ENCODE assay signal across 24 mouse cellular contexts in genomic region chr1:142441592-142441991, GRCm38 (mm10).
"Had no signal": no experiment of that assay in that cellular context is flagged by ENCODE, and none has a peak within 500 bp of the region (broad histone marks: within the 10 kb centered on the region; RNA-seq: fewer than 3 reads in every experiment).

No protein-coding gene starts in this region.

- H3K4me3 ChIP-seq: heart, adult 2 months; heart, embryonic 13.5 days; heart, embryonic 15.5 days; hindbrain, embryonic 13.5 days; hindbrain, embryonic 15.5 days; intestine, embryonic 15.5 days; layer of hippocampus, adult 2 months; limb, embryonic 10.5 days; limb, embryonic 12.5 days; liver, embryonic 13.5 days had no signal

- DNase-seq: forebrain, postnatal 0 days; gastrocnemius, postnatal 14 days; gastrocnemius, postnatal 36 days; heart, adult 11 months; heart, adult 2 months; heart, postnatal 14 days; heart, postnatal 36 days; kidney, adult 18-20 months; kidney, adult 8-10 months; kidney, postnatal 10 days; kidney, postnatal 25 days; kidney, postnatal 4 days; liver; liver, embryonic 13.5 days had no signal

- ATAC-seq: forebrain, postnatal 0 days; hindbrain, postnatal 0 days; intestine, embryonic 15.5 days; intestine, postnatal 0 days had no signal

- H3K27ac ChIP-seq: heart, adult 2 months; heart, embryonic 13.5 days; heart, embryonic 15.5 days; hindbrain, embryonic 13.5 days; hindbrain, embryonic 15.5 days; hindbrain, postnatal 0 days; intestine, embryonic 15.5 days; layer of hippocampus, adult 2 months; limb, embryonic 10.5 days; limb, embryonic 12.5 days; liver, embryonic 13.5 days had no signal
